Mouse (Mus musculus) myocyte (in vitro differentiated cells): ENCODE results near the gene Cdc7.

Experiments used
- CEBPB ChIP-seq: IDR thresholded peaks from 2 replicates; pipeline ENCODE4 v1.6.1; 2011; ENCODE audit warnings: mild to moderate bottlenecking, moderate library complexity; ENCODE audit not compliant: poor library complexity, insufficient read depth, severe bottlenecking
- E2F4 ChIP-seq: IDR thresholded peaks from one replicate; pipeline ENCODE4 v1.6.1; 2011; ENCODE audit warnings: mild to moderate bottlenecking, control low read depth, moderate library complexity; ENCODE audit not compliant: insufficient read depth
- MAX ChIP-seq: IDR thresholded peaks from one replicate; pipeline ENCODE4 v1.6.1; 2011; ENCODE audit warnings: low read depth, mild to moderate bottlenecking, control low read depth
- MYOD1 ChIP-seq, 3 experiments: IDR thresholded peaks; one replicate each; pipeline ENCODE4 v1.6.1; 2011; ENCODE audit warnings: control low read depth in 2 of 3, low read depth in 2 of 3, mild to moderate bottlenecking in 2 of 3, moderate library complexity in 1 of 3; ENCODE audit not compliant: insufficient read length in 2 of 3, control insufficient read depth in 1 of 3
- MYOG ChIP-seq, 3 experiments: IDR thresholded peaks; one replicate each; pipeline ENCODE4 v1.6.1; 2011; ENCODE audit warnings: control low read depth in 2 of 3, low read depth in 2 of 3, mild to moderate bottlenecking in 2 of 3; ENCODE audit not compliant: insufficient read length in 2 of 3, control insufficient read depth in 1 of 3, insufficient read depth in 1 of 3
- POLR2A ChIP-seq: IDR thresholded peaks from one replicate; pipeline ENCODE4 v1.6.1; 2011; ENCODE audit warnings: low read depth, mild to moderate bottlenecking, control low read depth, moderate library complexity; ENCODE audit not compliant: insufficient read length
- POLR2AphosphoS2 ChIP-seq: IDR thresholded peaks from one replicate; pipeline ENCODE4 v1.6.1; 2011; ENCODE audit warnings: low read depth, control low read depth; ENCODE audit not compliant: insufficient read length
- REST ChIP-seq: IDR thresholded peaks from one replicate; pipeline ENCODE4 v1.6.1; 2011; ENCODE audit warnings: mild to moderate bottlenecking, control low read depth, moderate library complexity; ENCODE audit not compliant: insufficient read depth, insufficient read length
- SRF ChIP-seq: IDR thresholded peaks from one replicate; pipeline ENCODE4 v1.6.1; 2011; ENCODE audit warnings: low read depth; ENCODE audit not compliant: control insufficient read depth, insufficient read length
- TCF12 ChIP-seq: IDR thresholded peaks from one replicate; pipeline ENCODE4 v1.6.1; 2011; ENCODE audit warnings: mild to moderate bottlenecking, control low read depth; ENCODE audit not compliant: poor library complexity, insufficient read depth, severe bottlenecking
- TCF3 ChIP-seq: IDR thresholded peaks from one replicate; pipeline ENCODE4 v1.6.1; 2011; ENCODE audit warnings: low read depth, control low read depth; ENCODE audit not compliant: insufficient read length
- USF1 ChIP-seq: IDR thresholded peaks from one replicate; pipeline ENCODE4 v1.6.1; 2011; ENCODE audit warnings: low read depth, mild to moderate bottlenecking, control low read depth, moderate library complexity

DNA sequence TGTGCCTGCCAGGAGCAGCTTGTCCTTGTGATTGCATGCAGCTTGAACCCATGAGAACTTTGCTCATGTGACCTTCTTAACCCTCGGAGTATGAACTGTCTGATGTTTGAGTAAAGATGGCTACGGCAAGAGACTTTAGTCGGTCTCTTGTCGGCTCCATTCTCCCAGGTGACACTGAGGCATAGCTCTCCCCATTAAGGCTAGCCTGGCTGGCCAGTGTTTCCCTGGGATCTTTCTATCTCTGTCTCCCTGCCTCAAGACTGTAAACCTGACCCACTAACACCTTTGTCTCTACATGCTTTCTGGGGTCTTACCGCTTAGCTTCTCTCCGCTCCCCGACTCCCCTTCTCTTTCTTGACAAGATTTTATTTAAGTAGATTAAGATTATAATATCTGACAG is 50.0 kb downstream of the Cdc7 start:
- TF ChIP-seq USF1 (no peak), E2F4 (no peak), MAX (no peak), MYOD1 (IDR thresholded peaks at IDR 0.05; ENCODE audit: control insufficient read depth in 1 of 3, insufficient read length in 2 of 3, low read depth in 2 of 3) (no peak), POLR2A (no peak), POLR2AphosphoS2 (no peak), CEBPB (no peak), TCF12 (no peak), MYOG (IDR thresholded peaks at IDR 0.05; ENCODE audit: control insufficient read depth in 1 of 3, insufficient read depth in 1 of 3, insufficient read length in 2 of 3, low read depth in 2 of 3) (no peak), TCF3 (no peak), REST (no peak), SRF (no peak)
